Mouse (Mus musculus) monocyte, adult 2 months (primary cell): ENCODE results near the gene Tbc1d23.
"Not testable (repeated sequence)": the region's sequence is repeated elsewhere in the genome, so short reads cannot be mapped to it uniquely, and the experiment has no call there.

Experiments
- DNase-seq, 2 experiments: peaks; one replicate each; pipeline ENCODE4 v3.0.0; 2022; ENCODE audit warnings: low spot score in 2 of 2, low read depth in 1 of 2

The Tbc1d23 gene

GRCm38 (mm10) chr16:57220361-57220760, 10.9 kb downstream of the Tbc1d23 start:
- no peak for DNase-seq

GRCm38 (mm10) chr16:57215957-57216356, 15.3 kb downstream of the Tbc1d23 start:
- DNase-seq, result no peak

- DNase-seq, result no peak
Measured at GRCm38 (mm10) chr16:57211037-57211436, 20.3 kb downstream of the Tbc1d23 start.

- DNase-seq, result no peak
Measured at GRCm38 (mm10) chr16:57208342-57208741, 23.0 kb downstream of the Tbc1d23 start.

GRCm38 (mm10) chr16:57197281-57197680, 34.0 kb downstream of the Tbc1d23 start:
- DNase-seq, result no peak

- DNase-seq, result no peak
Measured at GRCm38 (mm10) chr16:57196590-57196989, 34.7 kb downstream of the Tbc1d23 start.

GRCm38 (mm10) chr16:57191214-57191613, 40.1 kb downstream of the Tbc1d23 start:
- DNase-seq, result no peak

- DNase-seq, result no peak
Measured at GRCm38 (mm10) chr16:57190390-57190789, 40.9 kb downstream of the Tbc1d23 start.

GRCm38 (mm10) chr16:57189493-57189892, 41.8 kb downstream of the Tbc1d23 start:
- peak in 1 of 2 experiments; percentile 13 for DNase-seq

GRCm38 (mm10) chr16:57186618-57187017, 44.7 kb downstream of the Tbc1d23 start:
- DNase-seq, result no peak

GRCm38 (mm10) chr16:57182037-57182436, 49.3 kb downstream of the Tbc1d23 start:
- no peak for DNase-seq

GRCm38 (mm10) chr16:57181180-57181579, 50.1 kb downstream of the Tbc1d23 start:
- DNase-seq, result peak in 1 of 2 experiments; percentile 38

GRCm38 (mm10) chr16:57177664-57178063, 53.6 kb downstream of the Tbc1d23 start:
- no peak for DNase-seq

GRCm38 (mm10) chr16:57177254-57177653, 54.0 kb downstream of the Tbc1d23 start:
- no peak for DNase-seq

GRCm38 (mm10) chr16:57176276-57176675, 55.0 kb downstream of the Tbc1d23 start:
- DNase-seq, result no peak

GRCm38 (mm10) chr16:57175751-57176150, 55.6 kb downstream of the Tbc1d23 start:
- no peak for DNase-seq

- not testable (repeated sequence) for DNase-seq
Measured at GRCm38 (mm10) chr16:57174480-57174879, 56.8 kb downstream of the Tbc1d23 start.

- DNase-seq, result no peak
Measured at GRCm38 (mm10) chr16:57171570-57171969, 59.7 kb downstream of the Tbc1d23 start.

GRCm38 (mm10) chr16:57171161-57171560, 60.1 kb downstream of the Tbc1d23 start:
- DNase-seq, result no peak

GRCm38 (mm10) chr16:57168236-57168635, 63.1 kb downstream of the Tbc1d23 start:
- no peak for DNase-seq

- no peak for DNase-seq
Measured at GRCm38 (mm10) chr16:57167514-57167912, 63.8 kb downstream of the Tbc1d23 start.

- peak; percentile 77 to 91 for DNase-seq
Measured at GRCm38 (mm10) chr16:57166611-57167513, 64.4 kb downstream of the Tbc1d23 start, which contains the start of gene Nit2. Gene Nit2, minus strand, starts transcription at chr16:57167341.

- DNase-seq, result no peak
Measured at GRCm38 (mm10) chr16:57166086-57166485, 65.2 kb downstream of the Tbc1d23 start.
